Mouse (Mus musculus): ENCODE measurements around the gene Ripk3. TPM values are rescaled to one million over a fixed set of nuclear protein-coding genes. Genes with fewer than 3 reads are reported as not detected.

Gene Ripk3
- polyA plus RNA-seq, 1 experiment from 2014 or later, result 0.12 TPM

DNA sequence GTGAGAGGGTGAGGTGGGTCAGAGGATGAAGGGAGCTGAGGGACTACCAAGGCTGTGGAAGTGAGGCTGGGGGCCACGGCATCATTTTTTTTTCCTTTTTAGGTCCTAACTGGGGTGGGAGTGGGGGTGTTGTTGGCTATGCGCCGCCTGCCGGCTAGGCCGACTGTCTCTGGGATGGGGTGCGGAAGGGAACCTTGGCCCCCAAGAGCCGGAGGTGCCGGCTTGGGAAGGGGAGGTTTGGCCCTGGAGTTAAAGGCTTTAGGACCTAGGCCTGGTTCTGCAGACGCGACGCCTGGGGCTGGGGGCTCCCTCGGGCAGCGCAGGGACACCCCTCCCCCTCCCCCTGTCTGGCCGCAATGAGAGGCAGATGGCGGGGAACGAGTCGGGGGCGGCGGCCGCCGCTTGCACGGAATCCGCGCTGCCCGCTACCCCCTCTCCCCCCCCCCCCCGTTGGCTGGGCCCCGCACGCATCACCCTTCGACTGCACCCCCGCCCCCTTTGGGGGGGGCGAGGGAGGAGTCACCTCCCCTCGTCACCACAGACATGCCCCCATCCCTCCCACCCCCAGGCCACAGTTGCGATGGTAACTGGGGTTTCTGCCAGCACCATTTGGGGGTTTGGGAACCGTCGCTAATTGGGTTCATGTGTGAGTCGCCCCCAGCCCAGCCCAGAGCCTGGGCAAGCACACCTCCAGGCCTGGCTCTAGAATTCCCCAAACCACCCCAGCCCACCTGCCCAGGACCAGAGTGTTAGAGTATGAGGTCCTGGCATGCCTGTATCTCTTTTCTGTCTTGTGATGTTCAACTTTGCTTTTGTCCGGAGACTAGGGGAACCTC, 36.8 kb upstream of the Ripk3 start:
- DNase-seq (ENCODE audit: low read depth, low spot score) (no peak), ATAC-seq (no peak)
- CTCF ChIA-PET, result no interaction called here
- POLR2A ChIA-PET, result no interaction called here
- H3K27me3 ChIP-seq, result no peaks in the 10 kb centered on the region
- no peak for TF ChIP-seq CTCF (IDR thresholded peaks at IDR 0.05)
- in situ Hi-C loops (cut with MboI; ENCODE audit: low pct_unique_long_range_greater_than_20kb), result no loop called here

DNA sequence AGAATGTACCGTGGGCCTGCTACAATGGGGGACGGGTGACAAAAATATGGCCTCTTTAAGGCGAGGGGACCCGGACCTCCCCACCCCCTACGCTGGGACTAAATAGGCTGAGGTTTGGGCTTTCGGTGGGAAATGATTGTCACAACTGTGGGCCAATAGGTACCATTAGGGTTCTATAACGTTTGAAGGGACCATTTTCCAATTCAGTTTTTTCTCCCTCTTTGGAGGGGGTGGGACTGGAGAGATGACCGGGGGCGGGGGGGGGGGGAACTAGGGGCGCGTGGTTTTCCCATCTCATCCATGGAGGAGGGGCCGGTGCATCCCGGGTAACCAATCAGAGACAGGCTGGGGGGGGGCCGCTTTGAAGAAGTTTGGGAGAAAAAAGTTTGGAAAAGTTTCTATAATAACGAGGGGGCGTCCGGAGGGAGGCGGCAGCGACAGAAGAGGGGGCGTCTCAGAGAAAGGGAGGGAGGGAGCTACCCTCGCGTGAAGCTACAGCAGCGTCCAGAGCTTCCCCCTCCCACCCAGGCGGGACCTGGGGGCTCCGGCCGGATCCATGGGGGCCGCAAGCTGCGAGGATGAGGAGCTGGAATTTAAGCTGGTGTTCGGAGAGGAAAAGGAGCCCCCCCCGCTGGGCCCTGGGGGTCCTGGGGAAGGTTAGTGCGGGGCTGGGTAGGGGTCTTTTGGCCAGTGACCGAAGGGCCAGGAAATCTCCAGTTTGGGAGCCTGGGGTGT, 36.0 kb upstream of the Ripk3 start:
- ChIA-PET CTCF (interaction anchor here (1.0 kb wide), 1 partner anchor 44 kb away, joined by 3 read pairs; no protein-coding TSS in a partner anchor), POLR2A (no interaction called here)
- TF ChIP-seq CTCF (IDR thresholded peaks at IDR 0.05), result no peak
- H3K27me3 ChIP-seq, result no peaks in the 10 kb centered on the region
- in situ Hi-C loops (cut with MboI; ENCODE audit: low pct_unique_long_range_greater_than_20kb), result loop anchor here (5.0 kb wide), 2 partner anchors 38 to 98 kb away; no protein-coding TSS in a partner anchor
- DNase-seq (ENCODE audit: low read depth, low spot score) (no peak), ATAC-seq (no peak)

DNA sequence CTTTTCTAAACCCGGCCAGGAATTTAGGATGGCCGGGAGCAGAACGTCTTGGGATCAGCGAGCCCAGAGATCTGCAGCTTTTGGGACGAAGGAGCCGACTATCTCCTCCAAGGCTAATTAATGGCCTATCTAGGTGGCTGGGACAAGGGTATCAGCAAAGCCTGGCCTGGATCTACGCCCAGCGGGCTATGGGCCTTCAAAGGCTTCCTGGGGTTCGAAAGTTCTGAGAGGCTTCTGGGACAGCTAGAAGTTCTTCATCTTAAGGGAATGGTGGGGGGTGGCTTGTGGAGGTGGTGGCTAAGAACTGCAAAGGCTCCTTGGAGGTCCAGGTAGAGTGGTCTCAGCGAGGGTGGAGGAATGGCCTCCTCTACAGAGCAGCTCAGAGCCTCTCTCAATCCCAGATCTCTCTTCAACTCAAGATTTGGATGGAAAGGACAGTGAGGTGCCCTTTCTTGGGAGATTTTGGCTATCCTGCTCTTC, 35.4 kb upstream of the Ripk3 start:
- TF ChIP-seq CTCF (IDR thresholded peaks at IDR 0.05), result no peak
- ChIA-PET POLR2A (interaction anchor here (1.3 kb wide), 1 partner anchor 13 kb away, joined by 5 read pairs; no protein-coding TSS in a partner anchor), CTCF (interaction anchor here (1.0 kb wide), 1 partner anchor 43 kb away, joined by 3 read pairs; no protein-coding TSS in a partner anchor)
- ATAC-seq (no peak), DNase-seq (ENCODE audit: low read depth, low spot score) (no peak)
- in situ Hi-C loops (cut with MboI; ENCODE audit: low pct_unique_long_range_greater_than_20kb), result loop anchor here (5.0 kb wide), 2 partner anchors 38 to 98 kb away; no protein-coding TSS in a partner anchor
- no peaks in the 10 kb centered on the region for H3K27me3 ChIP-seq

DNA sequence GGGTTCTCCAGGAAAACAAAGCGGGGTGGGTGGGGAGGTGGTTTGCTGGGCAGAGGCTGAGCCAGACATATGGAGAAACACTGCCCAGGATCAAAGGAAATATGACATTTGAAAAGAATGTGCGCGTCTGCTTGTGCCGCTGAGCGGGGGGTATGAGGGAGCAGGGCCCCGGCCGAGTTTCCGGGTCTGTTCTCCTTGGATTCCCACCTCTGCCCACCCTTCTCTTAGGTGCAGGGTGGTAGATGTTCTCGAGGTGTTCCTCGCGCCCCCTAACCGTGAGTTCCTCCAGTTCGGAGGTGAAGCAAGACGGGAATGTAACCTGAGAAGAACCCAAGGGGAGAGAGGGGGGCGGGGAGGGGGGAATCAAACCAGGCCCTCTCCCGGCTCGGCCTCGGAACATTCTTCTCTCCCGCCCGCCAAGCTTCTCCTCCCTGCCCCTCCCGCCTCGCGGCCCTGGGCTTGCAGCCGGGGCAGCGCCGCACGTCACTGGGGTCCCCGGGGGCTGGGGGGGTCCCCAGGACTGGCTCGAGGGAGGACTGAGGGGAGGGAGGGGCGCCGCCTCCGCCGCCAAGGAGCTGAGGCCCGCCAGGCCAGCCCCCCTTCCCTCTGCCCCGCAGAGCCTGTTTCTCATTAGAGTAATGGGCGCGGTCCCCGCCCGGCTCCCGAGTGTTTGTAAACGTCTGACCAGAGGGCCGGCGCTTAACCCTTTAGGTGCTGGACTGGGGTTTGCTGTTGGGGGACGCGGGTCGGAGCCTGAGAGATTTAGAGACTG, 34.5 kb upstream of the Ripk3 start, which contains the start of gene Nfatc4:
Nfatc4 (plus strand) TSS at position 154 of the 772 bp plus-strand sequence.
- TF ChIP-seq CTCF (IDR thresholded peaks at IDR 0.05), result no peak
- ChIA-PET CTCF (interaction anchor here (0.6 to 1.6 kb wide), 4 partner anchors 15 to 51 kb away, joined by 3 to 6 read pairs (median 4); no protein-coding TSS in a partner anchor), POLR2A (interaction anchor here (0.9 to 1.3 kb wide), 2 partner anchors 13 to 20 kb away, joined by 3 to 5 read pairs; no protein-coding TSS in a partner anchor)
- H3K27me3 ChIP-seq, result no peaks in the 10 kb centered on the region
- DNase-seq (ENCODE audit: low read depth, low spot score) (no peak), ATAC-seq (peak; percentile 77)
- in situ Hi-C loops (cut with MboI; ENCODE audit: low pct_unique_long_range_greater_than_20kb), result loop anchor here (5.0 kb wide), 2 partner anchors 39 to 99 kb away; no protein-coding TSS in a partner anchor

DNA sequence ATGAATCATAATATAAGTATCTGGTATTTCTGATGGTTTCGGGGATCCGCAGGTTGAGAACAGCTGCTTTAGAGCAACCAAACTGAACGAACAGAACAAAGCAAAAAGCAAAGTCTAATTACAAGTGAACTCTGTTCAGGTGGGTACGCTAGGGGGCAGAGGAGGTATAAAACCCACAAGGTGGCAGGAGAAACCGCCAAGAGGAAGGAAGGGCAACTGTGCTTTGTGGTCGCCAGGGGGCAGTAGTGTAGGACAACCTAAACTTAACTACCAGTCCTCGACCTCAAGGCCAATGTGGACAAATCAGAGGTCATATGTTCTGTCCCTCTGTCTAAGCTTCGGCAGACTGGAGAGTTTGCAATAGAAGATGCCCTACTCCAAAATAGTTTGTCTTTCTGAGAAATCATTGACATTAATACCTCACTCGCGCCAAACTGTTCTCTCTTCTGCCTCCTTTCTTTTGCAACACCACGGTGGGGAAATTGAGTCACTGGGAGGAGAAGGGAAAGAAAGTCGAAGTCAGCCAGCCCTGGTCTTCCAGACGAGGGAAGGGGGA, 33.8 kb upstream of the Ripk3 start:
- CTCF ChIA-PET, result interaction anchor here (0.6 to 2.9 kb wide), 5 partner anchors 15 to 51 kb away, joined by 3 to 10 read pairs (median 5); no protein-coding TSS in a partner anchor
- POLR2A ChIA-PET, result interaction anchor here (0.9 kb wide), 1 partner anchor 21 kb away, joined by 3 read pairs; no protein-coding TSS in a partner anchor
- DNase-seq (ENCODE audit: low read depth, low spot score), result peak; percentile 47
- ATAC-seq, result peak; percentile 77
- TF ChIP-seq CTCF (IDR thresholded peaks at IDR 0.05), result no peak
- in situ Hi-C loops (cut with MboI; ENCODE audit: low pct_unique_long_range_greater_than_20kb), result loop anchor here (5.0 kb wide), 2 partner anchors 40 to 100 kb away; no protein-coding TSS in a partner anchor
- no peaks in the 10 kb centered on the region for H3K27me3 ChIP-seq

DNA sequence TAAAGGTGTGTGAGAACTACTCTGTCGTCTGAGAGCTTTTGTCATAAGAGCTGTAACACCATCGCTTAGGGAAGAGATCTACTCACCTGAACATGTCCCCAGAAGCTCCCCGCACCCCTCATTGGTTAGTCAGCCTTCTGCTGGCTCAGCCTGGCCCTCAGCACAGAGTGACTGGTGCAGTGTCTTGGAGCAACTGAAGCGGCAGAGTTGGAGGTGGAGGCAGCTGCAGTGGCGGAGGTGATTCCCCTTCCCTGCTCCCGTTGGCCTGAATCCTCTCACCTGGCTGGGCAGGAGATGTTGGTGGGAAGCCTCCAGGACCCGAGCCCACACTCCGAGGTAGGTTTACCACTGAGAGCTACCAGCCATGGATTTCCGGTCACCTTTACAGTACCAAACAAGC, 31.9 kb upstream of the Ripk3 start:
- H3K27me3 ChIP-seq, result no peaks in the 10 kb centered on the region
- ChIA-PET POLR2A (interaction anchor here (0.6 kb wide), 1 partner anchor 8 kb away, joined by 3 read pairs; no protein-coding TSS in a partner anchor), CTCF (interaction anchor here (1.2 to 2.9 kb wide), 2 partner anchors 44 to 53 kb away, joined by 5 to 10 read pairs; no protein-coding TSS in a partner anchor)
- in situ Hi-C loops (cut with MboI; ENCODE audit: low pct_unique_long_range_greater_than_20kb), result loop anchor here (5.0 kb wide), 2 partner anchors 42 to 102 kb away; no protein-coding TSS in a partner anchor
- no peak for TF ChIP-seq CTCF (IDR thresholded peaks at IDR 0.05)
- ATAC-seq (no peak), DNase-seq (ENCODE audit: low read depth, low spot score) (no peak)

DNA sequence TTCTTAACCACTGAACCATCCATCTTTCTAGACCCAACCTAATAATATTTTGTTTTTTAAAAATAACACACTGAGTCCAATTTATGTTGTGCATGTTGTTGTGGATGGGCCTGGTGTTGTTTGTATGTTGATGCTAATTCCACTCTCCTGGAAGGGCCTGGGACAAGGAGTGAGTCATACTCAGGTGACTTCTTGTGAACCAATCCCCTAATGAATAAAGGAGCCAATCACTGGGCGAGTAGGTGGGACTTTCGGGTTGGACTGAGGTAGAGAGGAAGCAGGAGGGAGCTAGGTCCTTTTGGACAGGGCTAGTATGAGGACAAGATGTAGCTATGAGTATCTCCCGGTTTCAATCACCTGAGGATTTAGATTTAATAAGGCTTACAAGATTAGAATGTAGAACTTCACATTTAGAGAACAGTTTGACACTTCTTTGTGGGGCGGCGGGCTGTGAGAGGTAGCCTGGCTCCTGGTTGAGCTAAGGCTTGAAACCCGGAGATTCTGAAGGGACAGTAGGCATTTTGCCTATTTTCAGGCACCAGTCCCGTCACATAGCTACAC, 31.3 kb upstream of the Ripk3 start:
- DNase-seq (ENCODE audit: low read depth, low spot score) (no peak), ATAC-seq (no peak)
- TF ChIP-seq CTCF (IDR thresholded peaks at IDR 0.05), result no peak
- in situ Hi-C loops (cut with MboI; ENCODE audit: low pct_unique_long_range_greater_than_20kb), result loop anchor here (5.0 kb wide), 2 partner anchors 42 to 102 kb away; no protein-coding TSS in a partner anchor
- ChIA-PET POLR2A (interaction anchor here (0.6 kb wide), 1 partner anchor 9 kb away, joined by 3 read pairs; no protein-coding TSS in a partner anchor), CTCF (interaction anchor here (1.2 to 2.9 kb wide), 2 partner anchors 44 to 54 kb away, joined by 5 to 10 read pairs; no protein-coding TSS in a partner anchor)
- no peaks in the 10 kb centered on the region for H3K27me3 ChIP-seq

DNA sequence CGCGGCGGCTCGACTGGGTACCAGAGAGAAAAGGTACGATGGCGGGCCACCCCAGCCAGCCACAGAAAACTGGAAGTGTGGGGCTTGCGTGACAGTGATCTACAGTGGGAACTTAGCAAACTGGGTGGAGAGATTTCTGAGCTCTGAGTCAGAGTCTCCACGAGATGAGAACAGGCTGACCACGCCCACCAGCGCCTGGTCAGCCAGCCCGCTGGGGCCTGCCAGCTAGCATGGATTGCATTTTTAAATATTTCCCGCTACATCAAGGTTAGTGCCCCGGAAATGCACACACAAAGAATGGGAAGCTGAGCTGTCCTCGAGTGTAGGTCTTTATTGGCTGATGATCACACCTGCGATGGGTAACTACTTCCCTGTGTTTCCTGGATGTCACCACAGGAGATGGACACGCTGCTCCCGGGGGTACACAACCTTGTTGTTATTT, 26.7 kb upstream of the Ripk3 start:
- DNase-seq (ENCODE audit: low read depth, low spot score) (no peak), ATAC-seq (no peak)
- ChIA-PET POLR2A (no interaction called here), CTCF (interaction anchor here (1.3 kb wide), 2 partner anchors 34 to 36 kb away, joined by 3 read pairs; no protein-coding TSS in a partner anchor)
- TF ChIP-seq CTCF (IDR thresholded peaks at IDR 0.05), result no peak
- peaks cover 8% of the 10 kb centered on the region for H3K27me3 ChIP-seq
- in situ Hi-C loops (cut with MboI; ENCODE audit: low pct_unique_long_range_greater_than_20kb), result no loop called here

DNA sequence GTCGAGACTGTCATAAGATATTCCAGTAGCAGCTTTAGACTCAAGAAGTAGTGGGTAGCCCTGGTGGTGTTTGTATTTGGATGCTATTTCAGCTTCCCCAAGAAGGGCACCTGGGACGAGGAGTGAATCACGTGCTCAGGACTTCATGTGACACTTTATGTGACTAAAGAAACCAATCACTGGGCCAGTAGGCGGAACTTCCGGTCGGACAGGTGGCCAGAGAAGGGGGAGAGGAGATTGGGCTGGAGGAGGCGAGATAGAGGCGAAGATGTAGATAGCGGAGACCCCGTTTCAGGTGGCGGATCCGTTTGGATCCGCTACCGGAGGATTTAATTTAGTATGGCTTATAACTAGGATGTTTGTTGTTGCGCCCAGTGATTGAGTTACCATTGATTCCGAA, 26.2 kb upstream of the Ripk3 start:
- TF ChIP-seq CTCF (IDR thresholded peaks at IDR 0.05), result no peak
- no peak for ATAC-seq
- ChIA-PET POLR2A (no interaction called here), CTCF (interaction anchor here (1.3 kb wide), 2 partner anchors 33 to 36 kb away, joined by 3 read pairs; no protein-coding TSS in a partner anchor)
- no peak for DNase-seq (ENCODE audit: low read depth, low spot score)
- H3K27me3 ChIP-seq, result peaks cover 8% of the 10 kb centered on the region
- in situ Hi-C loops (cut with MboI; ENCODE audit: low pct_unique_long_range_greater_than_20kb), result no loop called here

All from Patski (cell line).